Mouse (Mus musculus): ENCODE data around the gene Ccdc28a.

DNA sequence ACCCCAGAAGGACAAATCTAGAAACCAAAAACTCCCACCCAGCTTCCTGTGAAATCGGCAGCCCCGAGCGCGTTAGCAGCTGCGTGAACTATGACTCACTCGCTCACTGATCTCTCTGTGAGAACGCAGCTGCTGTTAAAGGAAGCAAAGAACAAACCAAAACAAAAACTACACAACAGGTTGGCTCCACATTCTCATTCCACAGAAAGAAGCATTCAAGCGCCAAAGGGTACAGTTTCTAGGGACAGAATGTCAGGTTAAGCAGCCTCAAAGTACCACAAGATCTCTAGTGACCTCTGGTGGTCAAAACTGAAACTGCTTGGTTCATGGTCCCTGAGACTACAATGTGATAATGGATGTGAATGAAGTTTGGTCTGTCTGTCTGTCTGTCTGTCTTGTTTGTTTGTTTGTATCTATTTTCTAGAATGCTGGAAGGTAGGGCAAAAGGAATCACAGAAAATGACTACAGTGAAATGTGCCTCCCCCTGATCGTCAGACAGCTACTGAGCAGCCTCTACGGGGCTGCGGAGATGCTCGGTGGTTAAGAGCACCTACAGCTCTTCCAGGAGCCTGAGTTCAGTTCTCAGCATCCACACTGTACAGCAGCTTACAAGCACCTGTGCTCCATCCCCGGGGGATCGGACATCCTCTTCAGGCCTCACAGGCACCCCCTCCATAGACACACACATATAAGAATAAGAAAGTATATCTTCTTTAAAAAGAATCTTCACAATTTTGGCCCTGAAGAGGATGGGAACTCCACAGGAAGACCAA, 37.4 kb downstream of the Ccdc28a start:
- peak; percentile 73 for TF ChIP-seq CTCF (conservative IDR thresholded peaks at IDR 0.05; ENCODE audit: low read length)
- TF ChIP-seq NANOG (IDR thresholded peaks at IDR 0.05; ENCODE audit: borderline replicate concordance, low read length): no peak
- TF ChIP-seq POU5F1 (IDR thresholded peaks at IDR 0.05; ENCODE audit: borderline replicate concordance, low read length): no peak
